Mouse (Mus musculus): ENCODE data around the gene Tprg. TPM values are rescaled to one million over a fixed set of nuclear protein-coding genes. Genes with fewer than 3 reads are reported as not detected.

Tprg gene
- polyA plus RNA-seq, 1 experiment = not detected

GRCm38 (mm10) chr16:25445580-25445979, 159.0 kb downstream of the Tprg start:
- Histone ChIP-seq H3K27ac (ENCODE audit: insufficient read depth, low read depth, low read length) (no peak overlapping the region), H3K4me1 (ENCODE audit: control insufficient read depth, insufficient read depth, low read length) (no peaks in the 10 kb centered on the region), H3K4me3 (ENCODE audit: insufficient read depth, low read depth, low read length) (no peak overlapping the region)
- 66% methylated on average over 7 of the region's 7 CpGs for WGBS
- no peak for TF ChIP-seq CTCF (IDR thresholded peaks at IDR 0.05; ENCODE audit: insufficient read depth, low read depth, low read length)
- TF ChIP-seq POLR2A (IDR thresholded peaks at IDR 0.05; ENCODE audit: insufficient read depth, low read depth, low read length) = no peak

- Histone ChIP-seq H3K4me1 (ENCODE audit: control insufficient read depth, insufficient read depth, low read length) (0 out of 2 replicates have a peak, but pooled peaks cover 2% of the 10 kb centered on the region), H3K4me3 (ENCODE audit: insufficient read depth, low read depth, low read length) (no peak overlapping the region), H3K27ac (ENCODE audit: insufficient read depth, low read depth, low read length) (no peak overlapping the region)
- WGBS = 89% methylated on average over 3 of the region's 3 CpGs
- TF ChIP-seq POLR2A (IDR thresholded peaks at IDR 0.05; ENCODE audit: insufficient read depth, low read depth, low read length) (no peak), CTCF (IDR thresholded peaks at IDR 0.05; ENCODE audit: insufficient read depth, low read depth, low read length) (no peak)
These were observed 164.9 kb downstream of the Tprg start for GRCm38 (mm10) chr16:25451511-25451910.

GRCm38 (mm10) chr16:25464732-25465131, 178.1 kb downstream of the Tprg start:
- H3K27ac ChIP-seq (ENCODE audit: insufficient read depth, low read depth, low read length) = peak overlapping the region; percentile 37; the same call in 1 of the 2 replicates
- peaks cover 3% of the 10 kb centered on the region; the same call in 1 of the 2 replicates for H3K4me1 ChIP-seq (ENCODE audit: control insufficient read depth, insufficient read depth, low read length)
- no peak overlapping the region for H3K4me3 ChIP-seq (ENCODE audit: insufficient read depth, low read depth, low read length)
- 53% methylated on average over 4 of the region's 4 CpGs for WGBS
- TF ChIP-seq CTCF (IDR thresholded peaks at IDR 0.05; ENCODE audit: insufficient read depth, low read depth, low read length) (no peak), POLR2A (IDR thresholded peaks at IDR 0.05; ENCODE audit: insufficient read depth, low read depth, low read length) (no peak)

GRCm38 (mm10) chr16:25465435-25466139, 179.0 kb downstream of the Tprg start:
- 64% methylated on average over 13 of the region's 13 CpGs for WGBS
- Histone ChIP-seq H3K4me1 (ENCODE audit: control insufficient read depth, insufficient read depth, low read length) (peaks cover 3% of the 10 kb centered on the region; the same call in 1 of the 2 replicates), H3K27ac (ENCODE audit: insufficient read depth, low read depth, low read length) (no peak overlapping the region)

GRCm38 (mm10) chr16:25468040-25468439, 181.4 kb downstream of the Tprg start:
- H3K4me1 ChIP-seq (ENCODE audit: control insufficient read depth, insufficient read depth, low read length) = peaks cover 3% of the 10 kb centered on the region; the same call in 1 of the 2 replicates
- WGBS = 91% methylated on average over 3 of the region's 3 CpGs
- H3K27ac ChIP-seq (ENCODE audit: insufficient read depth, low read depth, low read length) = no peak overlapping the region
- no peak for TF ChIP-seq POLR2A (IDR thresholded peaks at IDR 0.05; ENCODE audit: insufficient read depth, low read depth, low read length)
- TF ChIP-seq CTCF (IDR thresholded peaks at IDR 0.05; ENCODE audit: insufficient read depth, low read depth, low read length) = no peak
- no peak overlapping the region for H3K4me3 ChIP-seq (ENCODE audit: insufficient read depth, low read depth, low read length)

More at GRCm38 (mm10) chr16:25465435-25466139, 179.0 kb downstream of the Tprg start:
- H3K4me3 ChIP-seq (ENCODE audit: insufficient read depth, low read depth, low read length) = no peak overlapping the region
- TF ChIP-seq POLR2A (IDR thresholded peaks at IDR 0.05; ENCODE audit: insufficient read depth, low read depth, low read length) (no peak), CTCF (IDR thresholded peaks at IDR 0.05; ENCODE audit: insufficient read depth, low read depth, low read length) (no peak)

- Histone ChIP-seq H3K27ac (ENCODE audit: insufficient read depth, low read depth, low read length) (no peak overlapping the region), H3K4me3 (ENCODE audit: insufficient read depth, low read depth, low read length) (no peak overlapping the region)
- WGBS = 73% methylated on average over 5 of the region's 5 CpGs
These were observed 182.0 kb downstream of the Tprg start for GRCm38 (mm10) chr16:25468662-25469061.

More at GRCm38 (mm10) chr16:25468662-25469061, 182.0 kb downstream of the Tprg start:
- peaks cover 3% of the 10 kb centered on the region; the same call in 1 of the 2 replicates for H3K4me1 ChIP-seq (ENCODE audit: control insufficient read depth, insufficient read depth, low read length)
- TF ChIP-seq POLR2A (IDR thresholded peaks at IDR 0.05; ENCODE audit: insufficient read depth, low read depth, low read length) (no peak), CTCF (IDR thresholded peaks at IDR 0.05; ENCODE audit: insufficient read depth, low read depth, low read length) (no peak)
